Mouse (Mus musculus): Measurements from ENCODE around the gene Rhov. TPM values are rescaled to one million over a fixed set of nuclear protein-coding genes. Genes with fewer than 3 reads are reported as not detected.
A peak's percentile ranks its signal among the peaks of the same experiment; 100 is the strongest.

The Rhov gene
- polyA plus RNA-seq, 1 experiment from 2014 or later = 8.5 TPM

GRCm38 (mm10) chr2:119237871-119238220 is 33.2 kb downstream of the Rhov start:
- DNase-seq (ENCODE audit: low spot score) = no peak
- peak overlapping the region; percentile 54 for H3K4me2 ChIP-seq (ENCODE audit: low read length)
- H3K4me3 ChIP-seq (ENCODE audit: low read depth, low read length) = peak overlapping the region; percentile 34
- no peak overlapping the region for H3K9ac ChIP-seq (ENCODE audit: low read length)
- H3K27me3 ChIP-seq (replicated peaks; ENCODE audit: control insufficient read depth, insufficient read depth, low read length) = peaks cover 48% of the 10 kb centered on the region
- under 1% methylated on average over 31 of the region's 31 CpGs for WGBS
- H3K36me3 ChIP-seq (ENCODE audit: control insufficient read depth, insufficient read depth, low read length) = no peaks in the 10 kb centered on the region
- no peak overlapping the region for H3K27ac ChIP-seq (ENCODE audit: low read depth, low read length)
- no peak for ATAC-seq
- H3K4me1 ChIP-seq (ENCODE audit: control insufficient read depth, insufficient read depth, low read length) = 0 out of 2 replicates have a peak, but pooled peaks cover 3% of the 10 kb centered on the region
- H3K9me3 ChIP-seq (replicated peaks; ENCODE audit: control insufficient read depth, low read length) = no peaks in the 10 kb centered on the region

- peaks cover 48% of the 10 kb centered on the region for H3K27me3 ChIP-seq (replicated peaks; ENCODE audit: control insufficient read depth, insufficient read depth, low read length)
- 0 out of 2 replicates have a peak, but pooled peaks cover 3% of the 10 kb centered on the region for H3K4me1 ChIP-seq (ENCODE audit: control insufficient read depth, insufficient read depth, low read length)
- ATAC-seq = no peak
- no peak for DNase-seq (ENCODE audit: low spot score)
- H3K4me2 ChIP-seq (ENCODE audit: low read length) = peak within 1 kb of the TSS; percentile 54
- H3K4me3 ChIP-seq (ENCODE audit: low read depth, low read length) = peak within 1 kb of the TSS; percentile 34
- H3K27ac ChIP-seq (ENCODE audit: low read depth, low read length) = no peak within 1 kb of the TSS
- H3K36me3 ChIP-seq (ENCODE audit: control insufficient read depth, insufficient read depth, low read length) = no peaks in the 10 kb centered on the region
- H3K9ac ChIP-seq (ENCODE audit: low read length) = 0 out of 2 replicates have a peak within 1 kb of the TSS, but pooled peaks have one; percentile 32
- WGBS = under 1% methylated on average over 68 of the region's 73 CpGs
- no peaks in the 10 kb centered on the region for H3K9me3 ChIP-seq (replicated peaks; ENCODE audit: control insufficient read depth, low read length)
Measured at GRCm38 (mm10) chr2:119237210-119237870, 33.7 kb downstream of the Rhov start, which contains the start of gene Spint1. Gene Spint1 (plus strand): TSS chr2:119237362.

GRCm38 (mm10) chr2:119236682-119237209 is 34.3 kb downstream of the Rhov start:
- H3K4me3 ChIP-seq (ENCODE audit: low read depth, low read length) = peak overlapping the region; percentile 34
- H3K27me3 ChIP-seq (replicated peaks; ENCODE audit: control insufficient read depth, insufficient read depth, low read length) = peaks cover 48% of the 10 kb centered on the region
- DNase-seq (ENCODE audit: low spot score) = no peak
- no peak for ATAC-seq
- H3K36me3 ChIP-seq (ENCODE audit: control insufficient read depth, insufficient read depth, low read length) = no peaks in the 10 kb centered on the region
- no peak overlapping the region for H3K27ac ChIP-seq (ENCODE audit: low read depth, low read length)
- no peaks in the 10 kb centered on the region for H3K9me3 ChIP-seq (replicated peaks; ENCODE audit: control insufficient read depth, low read length)
- 0 out of 2 replicates have a peak overlapping the region, but pooled peaks have one; percentile 32 for H3K9ac ChIP-seq (ENCODE audit: low read length)
- H3K4me2 ChIP-seq (ENCODE audit: low read length) = peak overlapping the region; percentile 54
- H3K4me1 ChIP-seq (ENCODE audit: control insufficient read depth, insufficient read depth, low read length) = 0 out of 2 replicates have a peak, but pooled peaks cover 3% of the 10 kb centered on the region
- WGBS = 6% methylated on average over 21 of the region's 25 CpGs

GRCm38 (mm10) chr2:119229775-119230704 is 41.0 kb downstream of the Rhov start, which contains the start of gene Ppp1r14d:
Gene Ppp1r14d (minus strand): TSS chr2:119229906.
- Histone ChIP-seq H3K36me3 (ENCODE audit: control insufficient read depth, insufficient read depth, low read length) (no peaks in the 10 kb centered on the region), H3K9me3 (replicated peaks; ENCODE audit: control insufficient read depth, low read length) (no peaks in the 10 kb centered on the region), H3K9ac (ENCODE audit: low read length) (no peak within 1 kb of the TSS), H3K4me1 (ENCODE audit: control insufficient read depth, insufficient read depth, low read length) (no peaks in the 10 kb centered on the region), H3K27ac (ENCODE audit: low read depth, low read length) (no peak within 1 kb of the TSS), H3K4me2 (ENCODE audit: low read length) (no peak within 1 kb of the TSS), H3K4me3 (ENCODE audit: low read depth, low read length) (no peak within 1 kb of the TSS), H3K27me3 (replicated peaks; ENCODE audit: control insufficient read depth, insufficient read depth, low read length) (no peaks in the 10 kb centered on the region)
- ATAC-seq (no peak), DNase-seq (ENCODE audit: low spot score) (no peak)
- 77% methylated on average over 6 of the region's 6 CpGs for WGBS

Other genes with a start within 250 kb of the Rhov start
- 39.4 and 41.6 TPM in 2 replicates for gene Ccdc32, start 241.9 kb downstream of the Rhov start, polyA plus RNA-seq (2014; fragmentation: Nextera tagmentation; extraction: Ambion mirVana)
- gene Rpusd2, start 236.5 kb downstream of the Rhov start, polyA plus RNA-seq (2014; fragmentation: Nextera tagmentation; extraction: Ambion mirVana) = 4.2 and 4.6 TPM in 2 replicates
- gene Knl1, start 224.2 kb downstream of the Rhov start, polyA plus RNA-seq (2014; fragmentation: Nextera tagmentation; extraction: Ambion mirVana) = 21.1 and 25.2 TPM in 2 replicates
- 20.9 and 29.9 TPM in 2 replicates for gene Rad51, start 158.5 kb downstream of the Rhov start, polyA plus RNA-seq (2014; fragmentation: Nextera tagmentation; extraction: Ambion mirVana)
- 43.5 and 53.7 TPM in 2 replicates for gene Rmdn3, start 114.2 kb downstream of the Rhov start, polyA plus RNA-seq (2014; fragmentation: Nextera tagmentation; extraction: Ambion mirVana)
- 1.7 and 2.5 TPM in 2 replicates for gene Gchfr, start 103.5 kb downstream of the Rhov start, polyA plus RNA-seq (2014; fragmentation: Nextera tagmentation; extraction: Ambion mirVana)
- gene Gm14137, start 96.8 kb downstream of the Rhov start, polyA plus RNA-seq (2014; fragmentation: Nextera tagmentation; extraction: Ambion mirVana) = 0.31 and 0.48 TPM in 2 replicates
- 62.8 and 67.6 TPM in 2 replicates for gene Zfyve19, start 62.7 kb downstream of the Rhov start, polyA plus RNA-seq (2014; fragmentation: Nextera tagmentation; extraction: Ambion mirVana)
- gene Dnajc17, start 62.5 kb downstream of the Rhov start, polyA plus RNA-seq (2014; fragmentation: Nextera tagmentation; extraction: Ambion mirVana) = 24.6 and 29.0 TPM in 2 replicates
- not detected in 2 replicates for gene Ppp1r14d, start 41.4 kb downstream of the Rhov start, polyA plus RNA-seq (2014; fragmentation: Nextera tagmentation; extraction: Ambion mirVana)
- 0.27 and 0.39 TPM in 2 replicates for gene Spint1, start 33.9 kb downstream of the Rhov start, polyA plus RNA-seq (2014; fragmentation: Nextera tagmentation; extraction: Ambion mirVana)
- 12.0 and 19.9 TPM in 2 replicates for gene Vps18, start 17.5 kb upstream of the Rhov start, polyA plus RNA-seq (2014; fragmentation: Nextera tagmentation; extraction: Ambion mirVana)
- gene Dll4, start 54.5 kb upstream of the Rhov start, polyA plus RNA-seq (2014; fragmentation: Nextera tagmentation; extraction: Ambion mirVana) = 2.9 and 3.8 TPM in 2 replicates
- 3.5 and 3.8 TPM in 2 replicates for gene Chac1, start 80.0 kb upstream of the Rhov start, polyA plus RNA-seq (2014; fragmentation: Nextera tagmentation; extraction: Ambion mirVana)
- 3.9 and 4.3 TPM in 2 replicates for gene Ino80, start 206.4 kb upstream of the Rhov start, polyA plus RNA-seq (2014; fragmentation: Nextera tagmentation; extraction: Ambion mirVana)